Mouse (Mus musculus) stomach, embryonic 15.5 days (tissue): ENCODE results near the gene Mapk10. TPM values are rescaled to one million over a fixed set of nuclear protein-coding genes. Genes with fewer than 3 reads are reported as not detected.

Source experiments
- ATAC-seq: fragments of 200-750 bp; cut with Nextera tagmentation; 2 replicates; pipeline ENCODE4 v1.8.0; 2017; ENCODE audit warnings: low read depth, moderate number of reproducible peaks, moderate TSS enrichment; ENCODE audit not compliant: insufficient read depth, low FRiP score
- H3K27ac ChIP-seq: fragments of 300-500 bp; sonication (generic); 2 replicates; pipeline ENCODE4 v1.5.1; 2015; ENCODE audit warnings: mild to moderate bottlenecking, inconsistent platforms
- H3K27me3 ChIP-seq: fragments of 300-500 bp; sonication (generic); replicated peaks from 2 replicates; pipeline ENCODE4 v1.6.1; 2015; ENCODE audit warnings: inconsistent platforms
- H3K36me3 ChIP-seq: fragments of 300-500 bp; sonication (generic); 2 replicates; pipeline ENCODE4 v1.6.1; 2015; ENCODE audit warnings: inconsistent platforms
- H3K4me1 ChIP-seq: fragments of 300-500 bp; sonication (generic); 2 replicates; pipeline ENCODE4 v1.6.1; 2015; ENCODE audit warnings: inconsistent platforms
- H3K4me2 ChIP-seq: fragments of 300-500 bp; sonication (generic); 2 replicates; pipeline ENCODE4 v1.6.1; 2015; ENCODE audit warnings: mild to moderate bottlenecking, inconsistent platforms
- H3K4me3 ChIP-seq: fragments of 300-500 bp; sonication (generic); replicated peaks from 2 replicates; pipeline ENCODE4 v1.5.1; 2015; ENCODE audit warnings: inconsistent platforms
- H3K9ac ChIP-seq: fragments of 300-500 bp; sonication (generic); 2 replicates; pipeline ENCODE4 v1.6.1; 2015; ENCODE audit warnings: inconsistent platforms
- H3K9me3 ChIP-seq: fragments of 300-500 bp; sonication (generic); 2 replicates; pipeline ENCODE4 v1.6.1; 2016; ENCODE audit warnings: inconsistent platforms
- WGBS: fragments of 180-500 bp; shearing (Covaris S2); methylation state at CpG from one replicate; pipeline ENCODE4 v1.1.7; 2015; 5-methylcytosine and 5-hydroxymethylcytosine counted together
- polyA plus RNA-seq: library from polyadenylated mRNA; unstranded; fragments of >200 nt; fragmentation: Nextera tagmentation; extraction: Ambion mirVana; gene quantifications from 2 replicates; pipeline ENCODE4 v1.2.1, GENCODE M21; 2015

The Mapk10 gene
- polyA plus RNA-seq, 1 experiment from 2014 or later, result 4.8 TPM

DNA sequence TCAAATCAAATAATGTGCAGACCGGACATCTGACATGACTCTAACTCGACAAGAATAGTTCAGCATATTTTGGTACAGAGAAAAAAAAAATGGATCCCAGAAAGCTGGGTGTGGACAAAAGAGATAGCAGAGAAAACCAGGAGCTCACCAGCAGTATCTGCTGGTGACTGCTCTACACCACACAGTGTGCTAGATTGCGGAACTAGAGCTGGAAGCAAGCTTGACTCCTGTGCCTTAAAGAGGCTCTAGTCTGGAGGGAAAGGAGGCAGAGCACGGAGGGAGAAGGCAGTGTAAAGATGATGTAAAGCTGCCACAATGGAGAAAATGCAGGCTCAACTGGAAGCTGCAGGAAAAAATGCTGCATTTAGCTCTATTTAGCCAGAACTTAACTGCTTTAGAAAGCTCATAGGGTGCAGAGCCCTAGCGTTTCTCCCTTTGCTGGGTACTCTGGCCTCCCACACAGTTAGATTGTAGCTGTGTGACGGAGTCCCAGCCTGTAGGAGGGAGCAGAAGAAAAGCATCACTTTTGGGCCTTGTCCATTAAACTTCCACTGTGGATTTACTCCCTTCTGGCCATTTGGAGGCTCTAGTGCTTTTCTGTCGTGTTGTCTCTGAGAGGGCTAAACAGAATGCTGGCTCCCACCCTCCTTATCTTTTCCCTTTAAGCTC lies 188.5 kb downstream of the Mapk10 start:
- WGBS, result 61% methylated on average over 7 of the region's 7 CpGs
- Histone ChIP-seq H3K4me3 (no peak overlapping the region), H3K27ac (no peak overlapping the region), H3K9me3 (no peaks in the 10 kb centered on the region), H3K36me3 (no peaks in the 10 kb centered on the region), H3K9ac (no peak overlapping the region), H3K27me3 (no peaks in the 10 kb centered on the region), H3K4me1 (no peaks in the 10 kb centered on the region), H3K4me2 (no peak overlapping the region)
- ATAC-seq, result no peak

DNA sequence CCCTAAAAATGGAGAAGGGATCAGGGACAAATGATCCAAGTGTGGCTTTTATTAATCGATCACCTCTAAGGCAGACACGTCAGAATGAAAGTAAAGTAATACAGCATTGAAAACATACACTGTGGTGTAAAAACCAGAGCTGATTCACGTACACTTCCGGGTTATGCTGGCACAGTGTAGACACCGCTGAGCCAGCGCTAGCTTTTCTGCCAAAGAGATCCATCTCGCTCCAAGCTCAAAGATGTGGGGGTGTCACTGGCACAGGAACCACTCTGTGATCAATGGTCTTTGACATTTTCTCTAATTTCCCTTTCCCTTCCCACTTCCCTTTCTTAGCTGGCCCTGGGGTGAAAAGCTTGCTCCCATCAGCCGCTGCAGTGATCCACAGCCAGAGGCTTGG lies 189.7 kb downstream of the Mapk10 start:
- H3K4me1 ChIP-seq, result no peaks in the 10 kb centered on the region
- ATAC-seq, result no peak
- H3K4me2 ChIP-seq, result no peak overlapping the region
- 80% methylated on average over 8 of the region's 8 CpGs for WGBS
- no peaks in the 10 kb centered on the region for H3K36me3 ChIP-seq
- H3K9ac ChIP-seq, result no peak overlapping the region
- no peak overlapping the region for H3K4me3 ChIP-seq
- H3K27ac ChIP-seq, result no peak overlapping the region
- no peaks in the 10 kb centered on the region for H3K9me3 ChIP-seq
- H3K27me3 ChIP-seq, result no peaks in the 10 kb centered on the region

DNA sequence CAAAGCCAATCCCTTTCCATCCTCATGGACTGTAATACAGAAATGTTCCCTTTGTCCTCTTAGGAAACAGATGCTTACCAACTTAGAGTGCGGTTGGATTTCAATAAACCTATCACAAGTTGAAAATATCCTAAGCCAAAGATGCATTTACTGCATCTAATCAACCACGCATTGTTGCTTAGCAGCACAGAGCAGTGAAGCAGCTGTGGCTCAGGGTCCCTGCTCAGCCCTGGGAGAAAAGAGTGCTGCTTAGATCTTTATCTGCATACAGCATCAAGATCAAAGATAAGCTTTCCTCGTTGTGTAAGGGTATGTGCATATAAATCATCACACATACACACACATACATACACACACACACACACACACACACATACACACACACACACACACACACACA lies 190.2 kb downstream of the Mapk10 start:
- Histone ChIP-seq H3K9me3 (no peaks in the 10 kb centered on the region), H3K4me2 (no peak overlapping the region), H3K36me3 (no peaks in the 10 kb centered on the region), H3K27me3 (no peaks in the 10 kb centered on the region), H3K4me1 (no peaks in the 10 kb centered on the region), H3K9ac (no peak overlapping the region), H3K4me3 (no peak overlapping the region), H3K27ac (no peak overlapping the region)
- 63% methylated on average over 3 of the region's 3 CpGs for WGBS
- ATAC-seq, result no peak

DNA sequence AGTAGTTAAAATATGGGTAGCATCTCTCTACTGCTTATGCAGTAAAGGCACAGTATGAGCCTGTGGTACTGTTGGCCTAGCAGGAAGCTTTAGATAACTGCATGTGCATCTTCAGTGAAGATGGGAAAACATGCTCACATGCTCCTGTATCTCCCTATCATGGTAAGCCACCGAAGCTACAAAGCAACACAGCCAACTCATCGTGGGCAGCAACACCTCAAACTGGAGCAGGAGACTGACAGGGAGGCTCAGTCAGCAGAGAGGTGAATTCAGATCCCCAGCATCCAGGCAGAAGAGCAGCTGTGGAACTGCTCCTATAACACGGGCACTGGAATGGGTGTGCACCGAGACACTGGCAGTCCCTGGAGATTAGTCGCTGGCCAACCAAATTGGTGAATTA lies 191.0 kb downstream of the Mapk10 start:
- Histone ChIP-seq H3K4me2 (no peak overlapping the region), H3K9me3 (no peaks in the 10 kb centered on the region), H3K27ac (no peak overlapping the region), H3K36me3 (no peaks in the 10 kb centered on the region), H3K9ac (no peak overlapping the region), H3K4me1 (no peaks in the 10 kb centered on the region), H3K4me3 (no peak overlapping the region), H3K27me3 (no peaks in the 10 kb centered on the region)
- no peak for ATAC-seq
- 87% methylated on average over 5 of the region's 5 CpGs for WGBS

DNA sequence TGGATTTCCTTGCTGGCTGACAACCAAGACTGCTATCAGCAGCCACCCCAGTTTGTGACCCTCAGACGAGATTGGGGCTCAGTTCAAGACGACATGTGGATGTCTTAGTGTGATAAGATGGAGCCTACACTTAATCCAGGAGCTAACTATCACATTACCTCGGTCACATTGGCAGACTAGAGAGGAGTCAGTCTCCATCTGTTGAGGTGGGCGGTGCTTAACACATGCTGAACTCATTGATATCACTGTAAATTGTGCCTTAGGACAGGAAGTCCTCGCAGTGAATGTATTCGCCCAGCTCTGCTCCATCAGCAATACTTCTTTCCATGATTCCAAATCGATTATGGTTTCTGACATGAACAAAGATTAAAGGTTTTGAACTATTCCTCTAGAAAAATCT lies 193.5 kb downstream of the Mapk10 start:
- no peak overlapping the region for H3K27ac ChIP-seq
- H3K9ac ChIP-seq, result no peak overlapping the region
- 76% methylated on average over 7 of the region's 7 CpGs for WGBS
- H3K27me3 ChIP-seq, result no peaks in the 10 kb centered on the region
- H3K36me3 ChIP-seq, result no peaks in the 10 kb centered on the region
- no peaks in the 10 kb centered on the region for H3K9me3 ChIP-seq
- H3K4me3 ChIP-seq, result no peak overlapping the region
- H3K4me2 ChIP-seq, result no peak overlapping the region
- no peak for ATAC-seq
- no peaks in the 10 kb centered on the region for H3K4me1 ChIP-seq

DNA sequence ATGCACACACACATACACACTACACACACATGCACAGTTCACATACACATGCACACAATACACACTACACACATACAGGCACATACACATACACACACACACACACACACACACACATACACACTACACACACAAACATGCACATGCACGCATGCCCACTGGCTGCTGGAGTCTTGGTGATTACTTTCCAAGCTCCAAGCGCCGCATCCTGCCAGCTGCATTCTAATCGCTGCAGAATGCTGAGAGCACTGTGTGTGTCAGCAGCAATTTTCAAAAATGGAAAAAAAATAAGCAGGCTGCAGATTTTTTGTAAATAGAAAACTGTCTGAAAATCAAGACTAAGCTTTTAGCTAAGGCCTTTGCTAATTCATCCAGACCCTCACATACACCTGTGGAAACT lies 196.8 kb downstream of the Mapk10 start:
- ATAC-seq, result no peak
- Histone ChIP-seq H3K27me3 (no peaks in the 10 kb centered on the region), H3K36me3 (no peaks in the 10 kb centered on the region), H3K9me3 (no peaks in the 10 kb centered on the region), H3K27ac (no peak overlapping the region), H3K4me1 (no peaks in the 10 kb centered on the region), H3K4me3 (no peak overlapping the region), H3K9ac (no peak overlapping the region), H3K4me2 (no peak overlapping the region)
- 86% methylated on average over 4 of the region's 4 CpGs for WGBS

DNA sequence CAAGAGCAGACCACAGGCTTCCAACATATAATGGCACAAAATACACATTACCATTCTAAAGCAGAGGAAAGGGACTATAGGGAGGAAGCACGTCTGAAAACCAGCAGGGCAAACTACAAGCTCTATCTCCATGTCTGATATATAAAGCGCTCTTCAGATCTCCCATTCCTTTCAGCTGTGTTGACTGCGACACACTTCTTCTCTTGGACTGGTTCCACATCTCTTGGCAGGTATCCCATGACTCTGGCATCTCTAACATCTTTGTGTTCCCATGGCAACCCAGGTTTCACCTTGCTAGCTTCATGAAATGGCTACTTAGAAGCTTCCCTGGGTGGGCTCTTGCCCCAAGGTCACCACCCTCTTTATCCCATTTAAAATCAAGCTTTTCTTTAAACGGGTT lies 202.2 kb downstream of the Mapk10 start:
- H3K9me3 ChIP-seq, result no peaks in the 10 kb centered on the region
- H3K9ac ChIP-seq, result no peak overlapping the region
- no peaks in the 10 kb centered on the region for H3K36me3 ChIP-seq
- H3K4me1 ChIP-seq, result no peaks in the 10 kb centered on the region
- H3K4me2 ChIP-seq, result no peak overlapping the region
- no peaks in the 10 kb centered on the region for H3K27me3 ChIP-seq
- H3K4me3 ChIP-seq, result no peak overlapping the region
- no peak overlapping the region for H3K27ac ChIP-seq
- 70% methylated on average over 4 of the region's 4 CpGs for WGBS
- no peak for ATAC-seq

DNA sequence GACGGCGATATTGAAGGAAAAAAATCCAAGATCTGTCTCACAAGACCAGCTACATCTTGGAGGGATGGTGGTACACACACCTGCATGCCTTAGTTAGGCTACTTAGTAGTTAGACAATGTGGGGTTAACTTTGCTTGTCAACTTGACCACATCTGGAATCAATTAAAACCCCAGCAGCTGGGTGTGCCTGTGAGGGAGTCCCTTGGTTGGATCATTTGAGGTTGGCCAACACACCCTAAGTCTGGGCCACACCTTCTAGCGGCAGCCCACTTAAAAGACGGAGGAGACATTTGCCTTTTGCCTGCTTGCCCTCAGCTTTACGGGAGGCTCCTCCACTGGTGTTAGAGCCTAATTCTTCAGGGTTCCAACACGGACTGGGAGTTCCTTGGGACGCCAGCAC lies 209.0 kb downstream of the Mapk10 start:
- Histone ChIP-seq H3K27me3 (no peaks in the 10 kb centered on the region), H3K4me2 (no peak overlapping the region), H3K27ac (no peak overlapping the region), H3K4me1 (no peaks in the 10 kb centered on the region), H3K9me3 (no peaks in the 10 kb centered on the region), H3K36me3 (no peaks in the 10 kb centered on the region), H3K4me3 (no peak overlapping the region), H3K9ac (no peak overlapping the region)
- no peak for ATAC-seq
- WGBS, result 65% methylated on average over 7 of the region's 7 CpGs

DNA sequence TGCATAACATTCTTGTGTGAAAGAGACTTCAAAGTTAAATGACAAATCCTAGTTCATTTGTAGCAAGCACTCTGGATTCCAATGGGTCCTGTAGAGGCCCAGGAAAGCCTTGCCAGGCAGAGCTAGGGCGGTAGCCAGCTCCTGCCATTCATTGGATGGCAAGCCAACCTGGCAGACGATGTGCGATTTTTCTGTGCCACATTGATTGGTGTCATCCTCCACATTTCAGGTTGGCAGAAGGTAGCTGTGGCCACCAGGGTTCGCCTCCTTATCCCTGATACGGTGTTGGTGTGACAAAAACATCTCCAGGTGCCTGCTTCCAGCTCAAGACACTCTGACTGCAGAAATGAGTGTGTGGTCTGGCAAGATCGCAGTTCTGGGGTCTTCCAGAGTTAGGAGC lies 210.6 kb downstream of the Mapk10 start:
- 89% methylated on average over 6 of the region's 6 CpGs for whole genome bisulfite sequencing
- no peak overlapping the region for H3K9ac ChIP-seq
- no peak overlapping the region for H3K27ac ChIP-seq
- no peaks in the 10 kb centered on the region for H3K9me3 ChIP-seq
- H3K4me3 ChIP-seq, result no peak overlapping the region
- H3K4me2 ChIP-seq, result no peak overlapping the region
- no peaks in the 10 kb centered on the region for H3K4me1 ChIP-seq
- no peaks in the 10 kb centered on the region for H3K36me3 ChIP-seq
- no peaks in the 10 kb centered on the region for H3K27me3 ChIP-seq
- ATAC-seq, result no peak

DNA sequence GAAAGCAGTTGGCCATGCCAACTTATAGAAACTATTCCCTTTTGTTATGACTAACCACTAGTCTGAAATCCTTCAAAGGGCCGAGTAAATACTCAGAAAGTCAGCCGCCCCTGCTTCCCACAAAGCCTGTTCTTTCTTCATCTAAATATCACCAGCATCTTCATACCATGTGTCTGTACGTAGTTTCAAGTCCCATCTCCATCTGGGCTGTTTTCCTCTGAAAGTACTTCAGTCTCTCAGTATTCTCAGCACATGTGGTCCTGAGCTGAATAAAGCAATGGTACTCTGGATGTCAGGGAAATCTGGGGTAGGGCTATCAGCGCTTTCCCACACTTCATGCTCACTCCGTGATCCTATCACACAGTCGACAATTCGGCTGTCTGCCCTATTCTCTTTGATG lies 212.6 kb downstream of the Mapk10 start:
- H3K9ac ChIP-seq, result no peak overlapping the region
- H3K4me3 ChIP-seq, result no peak overlapping the region
- H3K9me3 ChIP-seq, result no peaks in the 10 kb centered on the region
- H3K4me1 ChIP-seq, result no peaks in the 10 kb centered on the region
- ATAC-seq, result no peak
- no peak overlapping the region for H3K4me2 ChIP-seq
- H3K27ac ChIP-seq, result no peak overlapping the region
- 84% methylated on average over 7 of the region's 7 CpGs for WGBS
- H3K36me3 ChIP-seq, result no peaks in the 10 kb centered on the region
- H3K27me3 ChIP-seq, result no peaks in the 10 kb centered on the region

DNA sequence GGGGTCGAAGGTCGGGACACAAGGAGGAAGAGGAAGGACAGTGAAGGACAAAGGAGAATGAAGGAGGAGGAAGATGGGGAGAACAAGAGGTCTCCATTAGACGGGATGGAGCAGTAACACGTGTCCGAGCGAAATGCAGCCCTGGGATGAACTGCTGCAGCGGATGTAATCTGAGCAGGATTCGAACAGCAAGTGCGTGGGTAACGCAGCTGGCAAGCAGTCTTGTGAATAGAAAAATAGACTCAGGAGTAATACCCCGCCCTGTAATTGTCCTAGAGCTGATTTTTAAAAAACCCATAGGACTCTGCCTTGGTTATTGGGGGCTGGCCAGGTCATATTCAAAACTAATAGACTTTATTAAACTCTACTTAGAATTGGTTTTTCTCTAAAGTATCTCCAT lies 213.2 kb downstream of the Mapk10 start:
- Histone ChIP-seq H3K27ac (no peak overlapping the region), H3K36me3 (no peaks in the 10 kb centered on the region), H3K9ac (no peak overlapping the region), H3K9me3 (no peaks in the 10 kb centered on the region), H3K4me3 (no peak overlapping the region), H3K4me2 (no peak overlapping the region), H3K27me3 (no peaks in the 10 kb centered on the region), H3K4me1 (no peaks in the 10 kb centered on the region)
- 88% methylated on average over 11 of the region's 11 CpGs for WGBS
- ATAC-seq, result no peak

DNA sequence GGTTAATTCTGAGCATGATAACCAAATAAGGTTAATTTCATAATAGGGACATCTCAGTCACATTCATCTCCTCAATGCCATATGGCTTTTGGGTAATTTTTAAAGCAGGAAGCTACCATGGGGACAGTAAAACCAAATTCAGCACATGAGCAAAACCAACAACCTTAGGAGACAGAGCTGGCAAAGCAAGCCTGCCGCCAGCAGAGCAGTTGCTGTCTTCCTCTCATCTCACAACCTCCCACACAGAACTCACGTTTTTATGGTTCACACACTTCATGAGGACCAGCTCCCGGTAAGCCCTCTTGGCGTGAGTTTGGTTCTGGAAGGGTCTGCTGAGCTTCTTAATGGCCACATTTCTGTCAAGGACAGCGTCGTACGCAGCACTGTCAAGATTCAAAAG lies 214.8 kb downstream of the Mapk10 start:
- no peaks in the 10 kb centered on the region for H3K4me1 ChIP-seq
- ATAC-seq, result no peak
- no peaks in the 10 kb centered on the region for H3K36me3 ChIP-seq
- 83% methylated on average over 7 of the region's 7 CpGs for WGBS
- no peak overlapping the region for H3K27ac ChIP-seq
- H3K4me3 ChIP-seq, result no peak overlapping the region
- H3K4me2 ChIP-seq, result no peak overlapping the region
- no peaks in the 10 kb centered on the region for H3K9me3 ChIP-seq
- H3K9ac ChIP-seq, result no peak overlapping the region
- no peaks in the 10 kb centered on the region for H3K27me3 ChIP-seq

DNA sequence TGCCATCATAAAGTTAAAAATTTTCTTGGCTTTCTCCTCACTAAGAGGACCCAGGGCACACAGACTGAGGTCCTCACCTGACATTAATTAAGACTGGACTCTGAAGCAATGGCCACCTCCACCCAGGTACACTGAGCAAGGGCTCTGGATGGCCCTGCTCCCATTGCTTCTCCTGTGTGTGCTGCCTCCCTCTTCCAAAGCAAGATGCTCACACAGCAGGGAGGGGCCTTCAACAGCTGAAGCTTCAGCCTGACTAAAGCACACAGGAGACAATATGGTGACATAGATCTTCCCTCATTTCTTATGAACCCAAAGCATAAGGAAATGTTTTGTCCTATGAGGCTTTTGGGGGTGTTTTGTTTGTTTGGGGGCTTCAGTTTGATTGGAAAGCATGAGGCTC lies 215.2 kb downstream of the Mapk10 start:
- Histone ChIP-seq H3K4me1 (no peaks in the 10 kb centered on the region), H3K9ac (no peak overlapping the region)

More for the DNA sequence above, 215.2 kb downstream of the Mapk10 start:
- Histone ChIP-seq H3K27ac (no peak overlapping the region), H3K4me3 (no peak overlapping the region), H3K9me3 (no peaks in the 10 kb centered on the region), H3K27me3 (no peaks in the 10 kb centered on the region), H3K36me3 (no peaks in the 10 kb centered on the region), H3K4me2 (no peak overlapping the region)
- no peak for ATAC-seq
